Mouse (Mus musculus): ENCODE measurements at regions not wholly inside any gene's neighbourhood (a gene's known extent, or its start where the extent isn't known, plus 50 kb on each side); places are given as distances from the start of the nearest gene placed in this dataset.

DNA sequence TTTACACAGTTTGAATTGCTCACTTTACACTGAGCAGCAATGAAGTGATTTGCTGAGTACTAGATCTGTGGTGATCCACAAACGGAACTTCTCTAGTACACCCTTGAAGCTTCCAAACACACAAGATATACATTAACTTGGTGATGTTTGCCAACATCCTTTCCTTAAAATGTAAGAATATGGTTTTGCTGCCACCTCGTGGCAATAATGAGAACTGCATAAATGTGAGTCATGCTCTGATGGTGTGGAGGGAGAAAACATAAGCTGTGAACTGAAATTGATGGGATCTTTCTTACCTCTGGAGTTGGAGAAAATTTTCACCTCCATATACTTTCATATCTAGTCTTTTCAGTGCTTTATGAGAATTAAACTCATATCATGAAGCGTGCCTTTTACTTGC is 51.6 kb downstream of the Bex3 start:
- CTCF ChIA-PET = interaction anchor here (0.5 to 1.4 kb wide), 9 partner anchors 15 to 202 kb away, joined by 3 to 7 read pairs (median 4); no protein-coding TSS in a partner anchor
- POLR2A ChIA-PET = interaction anchor here in 1 of 4 experiments (1.1 to 1.3 kb wide), 2 partner anchors 71 to 150 kb away, joined by 3 read pairs; partner anchors contain the start of gene Tceal8

DNA sequence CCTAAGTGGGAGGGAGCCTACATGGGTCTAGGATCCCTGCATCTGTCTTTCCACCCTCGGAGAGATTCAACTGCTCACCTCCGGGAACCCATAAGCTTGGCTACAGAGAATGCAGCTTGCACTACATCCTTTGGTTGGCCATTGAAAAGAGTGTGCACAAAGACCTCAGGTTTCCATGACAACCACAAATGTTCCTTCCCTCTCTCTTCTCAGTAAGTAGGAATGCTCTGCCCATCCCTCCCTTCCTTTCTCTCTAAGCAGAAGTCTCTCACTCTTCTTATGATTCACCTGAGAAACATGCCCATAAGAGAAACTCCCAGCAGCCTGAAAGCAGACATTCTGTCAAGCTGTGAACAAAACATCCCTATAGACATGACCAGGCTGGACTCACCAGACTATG is 95.8 kb downstream of the Bex3 start:
- POLR2A ChIA-PET = no interaction called here
- CTCF ChIA-PET = no interaction called here

Data from embryonic stem cell, embryonic (primary cell).